Mouse (Mus musculus) adrenal gland, adult (tissue): ENCODE measurements around the gene Ncl.

Experiments used
- DNase-seq, 2 experiments: peaks; one replicate each; pipeline ENCODE4 v3.0.0; 2022 to 2023; ENCODE audit warnings: low spot score in 1 of 2; ENCODE audit not compliant: inconsistent age in 2 of 2

Ncl gene

GRCm38 (mm10) chr1:86358906-86359797 is at the start of gene Ncl:
Ncl (minus strand) TSS chr1:86359400.
- DNase-seq, result peak; percentile 99 to 100

GRCm38 (mm10) chr1:86408515-86408914 is 49.3 kb upstream of the Ncl start:
- no peak for DNase-seq

- peak; percentile 38 to 70 for DNase-seq
Measured at GRCm38 (mm10) chr1:86406914-86407313, 47.7 kb upstream of the Ncl start.

GRCm38 (mm10) chr1:86406313-86406712 is 47.1 kb upstream of the Ncl start:
- DNase-seq, result no peak

GRCm38 (mm10) chr1:86404834-86405233 is 45.6 kb upstream of the Ncl start:
- DNase-seq, result no peak

- no peak for DNase-seq
Measured at GRCm38 (mm10) chr1:86400096-86400754, 41.0 kb upstream of the Ncl start.

GRCm38 (mm10) chr1:86399322-86399721 is 40.1 kb upstream of the Ncl start:
- no peak for DNase-seq

GRCm38 (mm10) chr1:86398222-86398621 is 39.0 kb upstream of the Ncl start:
- no peak for DNase-seq

GRCm38 (mm10) chr1:86397621-86398020 is 38.4 kb upstream of the Ncl start:
- DNase-seq, result no peak

GRCm38 (mm10) chr1:86395897-86396296 is 36.7 kb upstream of the Ncl start:
- DNase-seq, result no peak

- DNase-seq, result no peak
Measured at GRCm38 (mm10) chr1:86394246-86394645, 35.0 kb upstream of the Ncl start.

- DNase-seq, result no peak
Measured at GRCm38 (mm10) chr1:86393219-86393618, 34.0 kb upstream of the Ncl start.

GRCm38 (mm10) chr1:86391425-86391824 is 32.2 kb upstream of the Ncl start:
- peak in 1 of 2 experiments; percentile 51 for DNase-seq

GRCm38 (mm10) chr1:86389230-86389629 is 30.0 kb upstream of the Ncl start:
- DNase-seq, result peak; percentile 59 to 88

- peak; percentile 68 to 92 for DNase-seq
Measured at GRCm38 (mm10) chr1:86381027-86381426, 21.8 kb upstream of the Ncl start.

- DNase-seq, result no peak
Measured at GRCm38 (mm10) chr1:86379161-86379569, 20.0 kb upstream of the Ncl start.

- no peak for DNase-seq
Measured at GRCm38 (mm10) chr1:86378662-86379061, 19.5 kb upstream of the Ncl start.

- peak in 1 of 2 experiments; percentile 73 for DNase-seq
Measured at GRCm38 (mm10) chr1:86376354-86376753, 17.2 kb upstream of the Ncl start.

GRCm38 (mm10) chr1:86371997-86372396 is 12.8 kb upstream of the Ncl start:
- DNase-seq, result peak; percentile 65 to 86

GRCm38 (mm10) chr1:86368086-86368485 is 8.9 kb upstream of the Ncl start:
- DNase-seq, result no peak

- DNase-seq, result peak in 1 of 2 experiments; percentile 53
Measured at GRCm38 (mm10) chr1:86363671-86364070, 4.5 kb upstream of the Ncl start.
